Mouse (Mus musculus) lung, embryonic 15.5 days (tissue): ENCODE measurements around the gene Pdzd3. TPM values are rescaled to one million over a fixed set of nuclear protein-coding genes. Genes with fewer than 3 reads are reported as not detected.

Experiments
- ATAC-seq: fragments of 200-750 bp; cut with Nextera tagmentation; 2 replicates; pipeline ENCODE4 v1.8.0; 2017; ENCODE audit warnings: moderate number of reproducible peaks, borderline replicate concordance; ENCODE audit not compliant: low FRiP score, low TSS enrichment; ENCODE audit errors: extremely low read depth
- H3K27ac ChIP-seq: fragments of 300-500 bp; sonication (generic); 2 replicates; pipeline ENCODE4 v1.5.1; 2015; ENCODE audit warnings: moderate library complexity, mild to moderate bottlenecking, inconsistent platforms
- H3K27me3 ChIP-seq: fragments of 300-500 bp; sonication (generic); 2 replicates; pipeline ENCODE4 v1.6.1; 2015; ENCODE audit warnings: inconsistent platforms
- H3K36me3 ChIP-seq: fragments of 300-500 bp; sonication (generic); 2 replicates; pipeline ENCODE4 v1.6.1; 2015; ENCODE audit warnings: inconsistent platforms
- H3K4me1 ChIP-seq: fragments of 300-500 bp; sonication (generic); 2 replicates; pipeline ENCODE4 v1.6.1; 2015; ENCODE audit warnings: inconsistent platforms
- H3K4me2 ChIP-seq: fragments of 300-500 bp; sonication (generic); 2 replicates; pipeline ENCODE4 v1.6.1; 2015; ENCODE audit warnings: inconsistent platforms, mild to moderate bottlenecking, moderate library complexity
- H3K4me3 ChIP-seq: fragments of 300-500 bp; sonication (generic); 2 replicates; pipeline ENCODE4 v1.5.1; 2015; ENCODE audit warnings: mild to moderate bottlenecking, inconsistent platforms
- H3K9ac ChIP-seq: fragments of 300-500 bp; sonication (generic); 2 replicates; pipeline ENCODE4 v1.6.1; 2015; ENCODE audit warnings: inconsistent platforms
- H3K9me3 ChIP-seq: fragments of 300-500 bp; sonication (generic); 2 replicates; pipeline ENCODE4 v1.6.1; 2016; ENCODE audit warnings: inconsistent platforms
- WGBS: fragments of 180-500 bp; shearing (Covaris S2); methylation state at CpG from one replicate; pipeline ENCODE4 v1.1.7; 2015; 5-methylcytosine and 5-hydroxymethylcytosine counted together
- polyA plus RNA-seq: library from polyadenylated mRNA; unstranded; fragments of >200 nt; fragmentation: Nextera tagmentation; extraction: Ambion mirVana; gene quantifications from 2 replicates; pipeline ENCODE4 v1.2.1, GENCODE M21; 2015

The Pdzd3 gene
- polyA plus RNA-seq, 1 experiment from 2014 or later: not detected

GRCm38 (mm10) chr9:44249181-44250146, 1.8 kb downstream of the Pdzd3 start:
- Histone ChIP-seq H3K9ac (peak overlapping the region; percentile 16; the same call in 1 of the 2 replicates), H3K4me2 (0 out of 2 replicates have a peak overlapping the region, but pooled peaks have one; percentile 33), H3K27me3 (peaks cover 5% of the 10 kb centered on the region; the same call in 1 of the 2 replicates), H3K36me3 (no peaks in the 10 kb centered on the region), H3K4me3 (no peak overlapping the region), H3K27ac (no peak overlapping the region), H3K4me1 (0 out of 2 replicates have a peak, but pooled peaks cover 6% of the 10 kb centered on the region), H3K9me3 (no peaks in the 10 kb centered on the region)
- whole genome bisulfite sequencing: 35% methylated on average over 26 of the region's 26 CpGs
- peak; percentile 71; the same call in 1 of the 2 replicates for ATAC-seq

- H3K4me1 ChIP-seq: 0 out of 2 replicates have a peak, but pooled peaks cover 6% of the 10 kb centered on the region
- no peak overlapping the region for H3K9ac ChIP-seq
- WGBS: 72% methylated on average over 6 of the region's 6 CpGs
- H3K27me3 ChIP-seq: peaks cover 5% of the 10 kb centered on the region; the same call in 1 of the 2 replicates
- H3K9me3 ChIP-seq: no peaks in the 10 kb centered on the region
- H3K36me3 ChIP-seq: no peaks in the 10 kb centered on the region
- no peak overlapping the region for H3K27ac ChIP-seq
- H3K4me3 ChIP-seq: no peak overlapping the region
- H3K4me2 ChIP-seq: no peak overlapping the region
- ATAC-seq: no peak
These were observed 3.4 kb downstream of the Pdzd3 start for GRCm38 (mm10) chr9:44247907-44248306.

- H3K27ac ChIP-seq: no peak overlapping the region
- H3K36me3 ChIP-seq: no peaks in the 10 kb centered on the region
- ATAC-seq: no peak
- H3K4me3 ChIP-seq: no peak overlapping the region
- H3K27me3 ChIP-seq: peaks cover 6% of the 10 kb centered on the region; the same call in 1 of the 2 replicates
- no peak overlapping the region for H3K4me2 ChIP-seq
- no peaks in the 10 kb centered on the region for H3K9me3 ChIP-seq
- no peaks in the 10 kb centered on the region for H3K4me1 ChIP-seq
- no peak overlapping the region for H3K9ac ChIP-seq
- 45% methylated on average over 2 of the region's 2 CpGs for WGBS
These were observed 7.7 kb downstream of the Pdzd3 start for GRCm38 (mm10) chr9:44243621-44244020.

GRCm38 (mm10) chr9:44241418-44241817, 9.9 kb downstream of the Pdzd3 start:
- Histone ChIP-seq H3K27ac (no peak overlapping the region), H3K4me1 (no peaks in the 10 kb centered on the region), H3K27me3 (0 out of 2 replicates have a peak, but pooled peaks cover 5% of the 10 kb centered on the region), H3K4me2 (no peak overlapping the region), H3K9me3 (no peaks in the 10 kb centered on the region), H3K9ac (no peak overlapping the region), H3K36me3 (no peaks in the 10 kb centered on the region), H3K4me3 (no peak overlapping the region)
- 54% methylated on average over 9 of the region's 9 CpGs for WGBS
- no peak for ATAC-seq

- Histone ChIP-seq H3K9ac (no peak overlapping the region), H3K27me3 (0 out of 2 replicates have a peak, but pooled peaks cover 5% of the 10 kb centered on the region), H3K9me3 (no peaks in the 10 kb centered on the region), H3K4me2 (no peak overlapping the region), H3K27ac (no peak overlapping the region), H3K4me3 (no peak overlapping the region), H3K36me3 (no peaks in the 10 kb centered on the region), H3K4me1 (no peaks in the 10 kb centered on the region)
- WGBS: 53% methylated on average over 5 of the region's 5 CpGs
- no peak for ATAC-seq
These were observed 10.4 kb downstream of the Pdzd3 start for GRCm38 (mm10) chr9:44240911-44241310.

- Histone ChIP-seq H3K4me2 (no peak within 1 kb of the TSS), H3K9ac (no peak within 1 kb of the TSS), H3K36me3 (no peaks in the 10 kb centered on the region), H3K4me1 (no peaks in the 10 kb centered on the region), H3K9me3 (no peaks in the 10 kb centered on the region), H3K27me3 (0 out of 2 replicates have a peak, but pooled peaks cover 5% of the 10 kb centered on the region), H3K27ac (no peak within 1 kb of the TSS), H3K4me3 (no peak within 1 kb of the TSS)
- ATAC-seq: no peak
- WGBS: 52% methylated on average over 2 of the region's 2 CpGs
These were observed 10.9 kb downstream of the Pdzd3 start, which contains the start of gene Ccdc153 for GRCm38 (mm10) chr9:44240399-44240798. Ccdc153 (plus strand) TSS chr9:44240676.

- ATAC-seq: no peak
- Histone ChIP-seq H3K4me2 (no peak overlapping the region), H3K9ac (no peak overlapping the region), H3K27ac (no peak overlapping the region), H3K4me3 (no peak overlapping the region), H3K27me3 (0 out of 2 replicates have a peak, but pooled peaks cover 5% of the 10 kb centered on the region), H3K36me3 (no peaks in the 10 kb centered on the region), H3K4me1 (no peaks in the 10 kb centered on the region), H3K9me3 (no peaks in the 10 kb centered on the region)
- WGBS: 10% methylated on average over 5 of the region's 5 CpGs
These were observed 11.8 kb downstream of the Pdzd3 start for GRCm38 (mm10) chr9:44239447-44239846.

GRCm38 (mm10) chr9:44238501-44239190, 12.6 kb downstream of the Pdzd3 start:
- Histone ChIP-seq H3K27me3 (0 out of 2 replicates have a peak, but pooled peaks cover 5% of the 10 kb centered on the region), H3K4me2 (no peak overlapping the region), H3K9ac (no peak overlapping the region), H3K4me3 (no peak overlapping the region), H3K4me1 (no peaks in the 10 kb centered on the region), H3K36me3 (no peaks in the 10 kb centered on the region), H3K9me3 (no peaks in the 10 kb centered on the region), H3K27ac (no peak overlapping the region)
- WGBS: 72% methylated on average over 17 of the region's 17 CpGs
- no peak for ATAC-seq

GRCm38 (mm10) chr9:44237128-44237527, 14.1 kb downstream of the Pdzd3 start:
- Histone ChIP-seq H3K27me3 (0 out of 2 replicates have a peak, but pooled peaks cover 5% of the 10 kb centered on the region), H3K9me3 (no peaks in the 10 kb centered on the region), H3K9ac (no peak overlapping the region), H3K4me2 (no peak overlapping the region), H3K4me3 (no peak overlapping the region), H3K4me1 (peaks cover 8% of the 10 kb centered on the region), H3K27ac (no peak overlapping the region), H3K36me3 (no peaks in the 10 kb centered on the region)
- no peak for ATAC-seq
- 66% methylated on average over 4 of the region's 4 CpGs for WGBS

- Histone ChIP-seq H3K27me3 (0 out of 2 replicates have a peak, but pooled peaks cover 5% of the 10 kb centered on the region), H3K27ac (no peak overlapping the region), H3K4me1 (peaks cover 13% of the 10 kb centered on the region), H3K9me3 (no peaks in the 10 kb centered on the region), H3K36me3 (no peaks in the 10 kb centered on the region), H3K4me3 (no peak overlapping the region), H3K4me2 (no peak overlapping the region), H3K9ac (no peak overlapping the region)
- WGBS: 61% methylated on average over 4 of the region's 4 CpGs
- no peak for ATAC-seq
These were observed 14.7 kb downstream of the Pdzd3 start for GRCm38 (mm10) chr9:44236601-44237000.

GRCm38 (mm10) chr9:44234479-44235427, 16.5 kb downstream of the Pdzd3 start:
- Histone ChIP-seq H3K4me3 (peak overlapping the region; percentile 98), H3K4me1 (peaks cover 13% of the 10 kb centered on the region), H3K36me3 (no peaks in the 10 kb centered on the region), H3K9ac (no peak overlapping the region), H3K9me3 (no peaks in the 10 kb centered on the region), H3K27me3 (no peaks in the 10 kb centered on the region), H3K27ac (peak overlapping the region; percentile 91), H3K4me2 (peak overlapping the region; percentile 51)
- WGBS: 20% methylated on average over 19 of the region's 19 CpGs
- ATAC-seq: no peak
